Mouse (Mus musculus) mouse trophoblast stem cell (cell line): Measurements from ENCODE around the gene Cep350.

Source experiments
- in situ Hi-C, 2 experiments: fragments of 300-500 bp; cut with MseI, MboI; formaldehyde crosslinking; loops; 2 replicates in 1 of 2; 3 replicates in 1 of 2; pipeline ENCODE4 v1.15.1; 2025

Gene Cep350

DNA sequence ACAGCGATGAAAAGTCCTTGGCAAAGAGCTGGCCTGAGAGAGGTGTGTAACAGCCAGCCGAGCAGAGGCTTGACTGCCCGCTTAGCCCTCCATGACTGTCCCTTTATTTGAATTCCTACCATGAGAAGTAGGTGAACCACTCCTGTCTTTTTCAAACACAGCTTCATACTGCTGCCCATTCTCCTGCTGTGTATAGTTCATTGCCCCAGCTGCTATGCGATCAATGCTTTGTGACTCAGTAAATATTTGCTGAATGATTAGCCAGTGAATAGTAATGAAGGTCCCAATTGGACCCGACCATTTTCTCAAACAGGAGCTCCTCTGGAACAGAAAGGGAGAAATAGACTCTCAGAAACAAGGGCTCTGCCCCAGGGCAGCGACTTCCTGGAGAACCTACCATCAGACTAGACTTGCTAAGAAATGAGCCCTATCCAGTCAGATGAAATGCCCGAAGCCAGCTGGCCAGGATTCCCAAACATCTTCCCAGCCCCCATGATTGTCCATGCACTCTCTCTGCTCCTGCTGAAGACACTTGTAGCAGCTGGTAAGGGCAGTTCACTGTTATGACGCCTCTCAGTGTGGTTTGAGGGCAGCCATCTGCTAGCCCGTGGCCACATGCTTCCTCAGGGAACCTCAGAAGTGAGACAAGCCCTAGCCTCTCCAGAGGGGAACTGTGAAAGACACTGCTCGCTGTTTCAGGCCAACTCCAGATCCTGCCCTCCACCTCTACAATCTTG lies 163.2 kb downstream of the Cep350 start:
- in situ Hi-C loops, result no loop called here

DNA sequence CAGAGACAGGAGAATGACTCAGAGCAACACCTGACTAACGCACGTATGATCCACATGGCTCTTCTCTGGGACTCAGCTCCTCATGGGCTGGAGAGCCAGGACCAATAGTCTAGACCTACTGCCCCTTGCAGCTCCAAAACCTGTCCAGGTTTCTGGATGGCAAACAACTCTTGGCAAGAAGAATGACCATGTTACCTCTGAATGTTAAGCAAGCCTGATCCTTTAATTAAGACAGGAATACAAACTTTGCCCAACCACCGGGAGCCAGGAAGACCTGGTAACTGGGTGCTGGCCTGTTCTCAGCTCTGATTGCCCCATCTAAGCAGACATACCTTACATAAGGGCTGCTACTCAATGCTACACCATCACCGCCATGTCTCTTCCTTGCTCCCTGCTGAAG lies 164.8 kb downstream of the Cep350 start:
- in situ Hi-C loops, result no loop called here

DNA sequence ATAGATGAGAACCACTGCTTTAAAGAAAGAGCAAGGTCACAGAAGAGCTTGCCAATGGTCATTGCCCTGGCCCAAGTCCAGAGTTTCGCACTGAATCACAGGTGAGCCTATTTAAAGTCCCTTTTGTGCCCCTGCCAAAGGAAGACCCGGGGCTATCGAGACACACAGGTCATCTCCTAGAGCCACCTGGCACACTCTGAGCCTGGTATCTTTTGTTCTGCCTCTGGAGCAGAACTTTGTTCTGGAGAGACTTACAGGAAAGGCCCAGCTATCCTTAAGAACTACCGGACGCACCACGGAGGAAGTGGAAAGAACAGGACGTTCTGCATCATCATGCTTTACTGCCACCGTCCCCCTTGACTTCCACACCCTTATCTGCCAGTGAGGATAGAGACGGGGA lies 167.4 kb downstream of the Cep350 start:
- in situ Hi-C loops, result no loop called here

DNA sequence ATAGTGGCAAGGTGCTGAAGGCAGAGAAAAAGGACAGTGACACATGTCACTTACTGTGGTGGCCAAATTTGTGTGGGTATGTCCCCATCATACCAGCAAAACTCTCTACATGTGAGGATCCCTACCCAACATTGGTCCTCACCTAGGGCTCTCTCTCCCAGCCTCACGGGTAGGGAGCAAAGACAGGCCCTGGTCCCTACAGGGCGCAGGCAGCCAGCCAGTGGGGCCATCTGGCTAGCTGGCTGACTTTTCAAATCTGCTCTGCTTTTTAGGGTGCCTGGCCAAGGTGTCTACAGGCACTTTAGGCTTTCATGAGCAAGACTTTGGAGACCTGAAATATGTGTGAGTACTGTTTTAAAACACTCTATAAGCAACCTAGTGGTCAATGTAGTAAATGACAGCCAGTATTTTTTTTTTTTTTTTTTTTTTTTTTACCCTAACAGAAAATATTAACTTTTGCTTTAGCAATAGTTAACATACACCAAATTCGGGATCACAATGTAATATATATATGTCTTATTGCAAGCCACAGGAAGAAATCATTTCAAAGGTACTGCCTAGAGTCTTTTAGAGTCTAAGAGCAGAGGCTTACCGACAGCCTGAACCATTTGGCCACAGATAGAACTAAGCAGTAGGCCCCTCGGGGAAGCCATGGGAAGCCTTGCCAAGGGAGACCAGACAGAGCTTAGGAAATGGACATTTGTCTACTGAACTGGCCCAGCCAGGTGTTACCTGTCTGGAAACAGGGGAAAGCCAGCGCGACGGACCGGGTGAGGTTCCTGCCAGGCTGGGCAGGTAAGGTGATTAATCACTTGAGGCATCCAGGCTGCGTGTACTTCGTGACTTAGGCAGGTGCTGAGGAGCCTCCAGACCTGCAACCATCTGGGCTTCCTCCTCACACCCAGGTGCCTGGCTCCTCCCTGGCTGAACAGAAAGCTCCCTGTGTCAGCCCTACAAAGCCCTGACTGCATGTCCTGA lies 171.8 kb downstream of the Cep350 start:
- in situ Hi-C loops, result no loop called here

DNA sequence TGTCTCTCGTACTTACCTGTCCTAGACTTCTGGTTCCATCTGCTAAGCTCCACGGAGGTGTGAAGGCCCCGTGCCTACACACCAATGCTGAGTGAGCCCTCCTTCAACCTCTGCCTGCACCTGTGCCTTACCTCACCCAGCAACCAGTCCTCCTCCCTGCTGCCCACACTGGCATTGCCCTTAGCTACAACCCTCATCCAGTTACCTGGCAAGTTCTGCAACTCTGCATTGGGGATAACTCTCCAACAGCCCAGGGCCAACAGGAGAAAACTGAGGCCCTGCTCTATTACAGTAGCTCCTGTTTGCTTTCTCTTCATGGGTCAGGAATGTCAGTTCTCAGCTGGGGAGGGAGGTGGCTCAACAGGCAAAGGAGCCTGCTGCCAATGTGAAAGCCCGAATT lies 175.1 kb downstream of the Cep350 start:
- in situ Hi-C loops, result no loop called here

DNA sequence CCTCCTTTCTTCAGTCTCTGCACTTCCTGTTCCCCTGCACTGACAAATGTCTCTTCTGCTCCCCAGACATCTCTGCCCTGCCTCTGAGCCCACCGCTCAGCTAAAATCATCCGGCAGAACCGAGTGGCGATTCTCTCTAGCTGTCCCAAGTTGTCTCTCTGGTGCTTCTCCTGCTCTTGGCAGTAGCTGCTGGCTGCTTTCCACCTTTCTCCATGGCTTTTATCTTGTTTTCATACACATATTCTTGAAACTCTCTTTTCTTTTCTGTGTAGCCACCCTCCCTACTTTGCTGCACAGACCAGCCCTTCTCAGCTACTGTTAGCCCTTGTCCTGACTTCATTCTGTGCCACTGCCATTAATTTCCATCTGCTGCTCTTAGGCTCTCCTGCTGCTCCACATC lies 175.6 kb downstream of the Cep350 start:
- in situ Hi-C loops, result no loop called here

DNA sequence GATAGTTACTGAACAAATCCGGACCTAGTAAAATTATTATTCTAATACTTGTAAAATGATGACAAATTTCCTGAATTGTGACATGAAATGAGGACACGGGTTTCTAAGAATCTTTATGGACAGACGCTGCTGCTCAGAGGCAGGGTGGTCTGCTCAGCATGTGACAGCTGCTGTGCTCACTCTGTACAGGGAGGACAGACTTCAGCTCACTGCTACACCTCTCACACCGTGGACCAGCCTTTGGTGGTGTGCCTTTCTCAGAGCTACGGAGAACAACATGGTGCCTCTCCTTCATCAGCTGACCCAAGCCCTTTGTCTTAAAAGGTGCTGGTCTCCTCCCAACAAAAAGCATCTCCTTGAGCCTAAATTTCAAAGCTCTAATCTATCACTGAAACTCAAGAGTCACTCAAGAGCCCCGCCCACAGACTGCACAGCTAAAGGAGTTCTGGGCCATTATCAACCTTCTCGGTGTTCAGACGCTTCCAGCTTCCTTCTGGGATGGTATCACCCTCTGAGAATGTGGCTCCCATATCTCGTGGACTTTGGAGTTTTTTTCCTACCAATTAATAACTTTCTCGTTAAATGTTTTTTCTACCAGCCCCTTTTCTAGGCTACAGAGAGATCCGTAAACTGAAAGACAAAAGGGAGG lies 176.2 kb downstream of the Cep350 start:
- in situ Hi-C loops, result no loop called here

DNA sequence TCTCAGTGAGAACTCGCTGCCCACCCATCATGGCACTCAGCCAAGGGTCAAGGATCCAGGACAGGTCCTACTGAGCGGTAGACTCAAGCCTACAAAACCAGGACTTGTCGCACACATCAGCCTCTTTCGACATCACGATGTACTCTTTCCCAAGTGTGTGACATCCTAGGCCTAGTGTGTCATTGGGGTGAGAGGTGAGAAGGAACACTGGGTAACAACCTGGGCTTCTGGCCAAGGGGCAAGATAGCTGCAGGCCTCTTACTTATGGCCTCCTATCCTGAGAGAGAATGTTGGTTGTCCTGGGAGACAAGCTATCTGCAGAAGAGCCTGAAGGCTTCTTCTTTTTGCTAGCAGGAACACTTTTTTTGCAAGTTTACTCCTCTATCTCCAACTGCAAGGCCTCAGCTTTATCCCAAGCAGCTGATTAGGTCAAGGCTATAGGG lies 177.2 kb downstream of the Cep350 start:
- in situ Hi-C loops, result no loop called here
